Mouse (Mus musculus) bone marrow macrophage, adult 2 months (primary cell): ENCODE measurements at regions not wholly inside any gene's neighbourhood (a gene's known extent, or its start where the extent isn't known, plus 50 kb on each side); places are given as distances from the start of the nearest gene placed in this dataset.

Experiments used
- CTCF ChIP-seq: IDR thresholded peaks from 2 replicates; pipeline ENCODE4 v1.5.1; 2012; ENCODE audit warnings: low read depth, mild to moderate bottlenecking, low read length, moderate library complexity
- POLR2A ChIP-seq: IDR thresholded peaks from 2 replicates; pipeline ENCODE4 v1.6.1; 2012; ENCODE audit warnings: mild to moderate bottlenecking, low read depth, low read length, borderline replicate concordance

GRCm38 (mm10) chr13:107844085-107844484, 200.2 kb upstream of the Smim15 start:
- TF ChIP-seq POLR2A = no peak
- TF ChIP-seq CTCF = no peak
